Mouse (Mus musculus) midbrain, embryonic 15.5 days (tissue): ENCODE measurements around the gene Sfxn5. TPM values are rescaled to one million over a fixed set of nuclear protein-coding genes. Genes with fewer than 3 reads are reported as not detected.

Experiments used
- ATAC-seq: fragments of 200-750 bp; cut with Nextera tagmentation; replicated peaks from 2 replicates; pipeline ENCODE4 v1.8.0; 2017; ENCODE audit warnings: moderate TSS enrichment
- H3K27ac ChIP-seq: fragments of 300-500 bp; sonication (generic); 2 replicates; pipeline ENCODE4 v1.5.1; 2015; ENCODE audit warnings: mild to moderate bottlenecking, inconsistent platforms
- H3K27me3 ChIP-seq: fragments of 300-500 bp; sonication (generic); replicated peaks from 2 replicates; pipeline ENCODE4 v1.6.1; 2015; ENCODE audit warnings: inconsistent platforms
- H3K36me3 ChIP-seq: fragments of 300-500 bp; sonication (generic); replicated peaks from 2 replicates; pipeline ENCODE4 v1.6.1; 2015; ENCODE audit warnings: inconsistent platforms
- H3K4me1 ChIP-seq: fragments of 300-500 bp; sonication (generic); 2 replicates; pipeline ENCODE4 v1.6.1; 2015; ENCODE audit warnings: inconsistent platforms
- H3K4me2 ChIP-seq: fragments of 300-500 bp; sonication (generic); 2 replicates; pipeline ENCODE4 v1.6.1; 2015; ENCODE audit warnings: inconsistent platforms, mild to moderate bottlenecking, moderate library complexity
- H3K4me3 ChIP-seq: fragments of 300-500 bp; sonication (generic); 2 replicates; pipeline ENCODE4 v1.5.1; 2015; ENCODE audit warnings: mild to moderate bottlenecking, inconsistent platforms
- H3K9ac ChIP-seq: fragments of 300-500 bp; sonication (generic); 2 replicates; pipeline ENCODE4 v1.6.1; 2015; ENCODE audit warnings: mild to moderate bottlenecking, inconsistent platforms
- H3K9me3 ChIP-seq: fragments of 300-500 bp; sonication (generic); 2 replicates; pipeline ENCODE4 v1.6.1; 2016; ENCODE audit warnings: inconsistent platforms
- WGBS: fragments of 180-500 bp; shearing (Covaris S2); methylation state at CpG from one replicate; pipeline ENCODE4 v1.1.7; 2015; ENCODE audit warnings: mixed read lengths; 5-methylcytosine and 5-hydroxymethylcytosine counted together
- polyA plus RNA-seq: library from polyadenylated mRNA; unstranded; fragments of >200 nt; fragmentation: Nextera tagmentation; extraction: Ambion mirVana; gene quantifications from 2 replicates; pipeline ENCODE4 v1.2.1, GENCODE M21; 2015

The Sfxn5 gene
- polyA plus RNA-seq, 1 experiment from 2014 or later: 26.0 TPM

GRCm38 (mm10) chr6:85232836-85233623 lies 100.2 kb downstream of the Sfxn5 start:
- H3K4me2 ChIP-seq: no peak overlapping the region
- ATAC-seq: no peak
- no peaks in the 10 kb centered on the region for H3K9me3 ChIP-seq
- H3K4me1 ChIP-seq: no peaks in the 10 kb centered on the region; the same call in 1 of the 2 replicates
- WGBS: 43% methylated on average over 7 of the region's 7 CpGs
- no peaks in the 10 kb centered on the region for H3K27me3 ChIP-seq
- no peak overlapping the region for H3K9ac ChIP-seq
- no peak overlapping the region for H3K27ac ChIP-seq
- H3K36me3 ChIP-seq: no peaks in the 10 kb centered on the region
- H3K4me3 ChIP-seq: no peak overlapping the region

DNA sequence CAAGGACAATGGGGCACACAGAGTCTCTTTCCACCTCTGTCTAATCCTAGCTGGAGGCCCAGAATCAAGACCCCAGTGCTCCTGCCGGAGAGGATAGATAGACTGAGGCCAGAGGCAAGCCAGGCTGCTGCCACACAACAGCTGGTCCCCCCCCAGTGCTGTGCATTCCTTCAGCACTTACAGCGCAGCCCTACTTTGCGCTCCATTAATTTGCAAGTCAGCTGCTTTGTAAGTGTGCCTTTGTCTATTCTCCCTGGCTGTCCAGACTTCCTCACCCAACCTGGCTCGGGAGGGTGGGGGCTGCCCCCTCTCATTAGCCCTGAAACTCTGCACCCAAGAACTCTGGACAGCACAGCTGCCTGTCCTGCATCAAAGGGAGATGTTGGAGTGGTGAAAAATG lies 101.2 kb downstream of the Sfxn5 start:
- ATAC-seq: no peak
- 30% methylated on average over 4 of the region's 4 CpGs for WGBS

DNA sequence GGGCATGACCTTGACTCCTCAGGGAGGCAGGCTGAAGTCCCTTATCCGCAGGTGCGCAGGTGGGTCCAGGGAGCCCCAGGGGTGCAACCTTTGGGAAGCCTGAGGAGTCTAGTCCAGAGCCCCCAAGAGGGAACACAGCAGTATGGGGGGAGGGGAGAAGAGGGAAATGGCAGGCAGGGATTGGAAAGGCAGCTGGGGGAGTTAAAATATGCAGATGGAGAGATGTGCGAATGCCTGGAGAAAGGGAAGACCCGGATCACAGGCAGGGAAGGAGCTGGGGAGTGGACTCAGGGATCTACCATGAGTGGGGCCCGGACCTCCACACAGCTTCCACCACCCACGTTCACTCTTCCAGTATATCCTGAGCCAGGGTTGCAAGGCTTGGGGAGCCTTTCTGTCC lies 101.8 kb downstream of the Sfxn5 start:
- Histone ChIP-seq H3K36me3 (no peaks in the 10 kb centered on the region), H3K4me3 (no peak overlapping the region), H3K4me1 (no peaks in the 10 kb centered on the region; the same call in 1 of the 2 replicates), H3K9ac (no peak overlapping the region), H3K9me3 (no peaks in the 10 kb centered on the region), H3K27ac (no peak overlapping the region), H3K27me3 (no peaks in the 10 kb centered on the region), H3K4me2 (no peak overlapping the region)
- WGBS: 31% methylated on average over 6 of the region's 6 CpGs
- no peak for ATAC-seq

More for the DNA sequence above, 101.2 kb downstream of the Sfxn5 start:
- no peak overlapping the region for H3K4me2 ChIP-seq
- no peaks in the 10 kb centered on the region for H3K9me3 ChIP-seq
- no peaks in the 10 kb centered on the region for H3K27me3 ChIP-seq
- H3K36me3 ChIP-seq: no peaks in the 10 kb centered on the region
- no peak overlapping the region for H3K27ac ChIP-seq
- H3K9ac ChIP-seq: no peak overlapping the region
- no peak overlapping the region for H3K4me3 ChIP-seq
- H3K4me1 ChIP-seq: no peaks in the 10 kb centered on the region; the same call in 1 of the 2 replicates

- 86% methylated on average over 3 of the region's 3 CpGs for WGBS
- no peak overlapping the region for H3K27ac ChIP-seq
- no peaks in the 10 kb centered on the region for H3K9me3 ChIP-seq
- no peak for ATAC-seq
- H3K4me2 ChIP-seq: no peak overlapping the region
- no peak overlapping the region for H3K4me3 ChIP-seq
- H3K4me1 ChIP-seq: no peaks in the 10 kb centered on the region; the same call in 1 of the 2 replicates
- H3K27me3 ChIP-seq: no peaks in the 10 kb centered on the region
- H3K36me3 ChIP-seq: no peaks in the 10 kb centered on the region
- H3K9ac ChIP-seq: no peak overlapping the region
Measured at GRCm38 (mm10) chr6:85230762-85231161, 102.5 kb downstream of the Sfxn5 start.

DNA sequence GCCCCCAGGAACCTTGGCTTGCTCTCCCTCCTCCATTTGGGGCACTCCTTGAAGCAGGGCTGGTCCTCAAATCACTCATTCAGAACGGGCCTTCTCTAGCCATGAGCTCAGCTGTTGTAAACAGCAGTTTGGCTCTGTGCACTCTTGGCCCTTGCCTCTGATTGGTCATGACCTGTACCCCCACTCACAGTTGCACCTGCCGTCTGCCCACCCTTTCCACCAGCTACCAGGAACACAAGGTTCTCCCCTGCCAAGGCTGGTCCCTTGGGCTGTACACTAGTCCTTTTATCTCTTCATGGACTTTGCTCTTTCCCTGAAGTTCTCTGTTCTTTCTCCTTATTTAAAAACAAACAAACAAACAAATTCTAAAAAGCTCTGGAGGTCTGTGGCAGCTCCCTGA lies 105.7 kb downstream of the Sfxn5 start:
- Histone ChIP-seq H3K9ac (no peak overlapping the region), H3K27me3 (no peaks in the 10 kb centered on the region), H3K4me2 (no peak overlapping the region), H3K9me3 (no peaks in the 10 kb centered on the region), H3K4me1 (peaks cover 2% of the 10 kb centered on the region), H3K27ac (no peak overlapping the region), H3K4me3 (no peak overlapping the region), H3K36me3 (no peaks in the 10 kb centered on the region)
- 72% methylated on average over 2 of the region's 2 CpGs for WGBS
- ATAC-seq: no peak

DNA sequence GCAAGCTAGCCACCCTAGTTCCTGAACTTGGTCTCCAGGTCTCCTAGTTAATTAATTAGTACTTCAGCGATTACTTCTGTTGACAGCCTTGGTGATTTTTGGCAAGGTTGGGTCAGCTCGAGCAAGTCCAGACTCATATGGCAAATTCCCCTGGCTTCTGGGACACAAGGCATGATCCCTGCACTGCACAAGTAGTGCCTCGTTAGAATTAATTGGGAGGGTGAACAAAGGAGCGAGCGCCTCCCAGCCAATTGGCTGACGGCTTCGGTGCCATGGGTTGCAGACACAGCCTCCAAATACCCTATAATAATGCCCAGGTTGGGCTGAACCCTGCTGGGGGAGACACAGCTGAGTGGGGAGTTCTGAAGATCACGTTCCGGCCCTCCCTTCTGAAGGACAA lies 106.7 kb downstream of the Sfxn5 start:
- 72% methylated on average over 9 of the region's 9 CpGs for WGBS
- no peak overlapping the region for H3K4me3 ChIP-seq
- no peaks in the 10 kb centered on the region for H3K9me3 ChIP-seq
- H3K27ac ChIP-seq: no peak overlapping the region
- no peak overlapping the region for H3K4me2 ChIP-seq
- no peak for ATAC-seq
- H3K36me3 ChIP-seq: no peaks in the 10 kb centered on the region
- peaks cover 2% of the 10 kb centered on the region for H3K4me1 ChIP-seq
- no peaks in the 10 kb centered on the region for H3K27me3 ChIP-seq
- no peak overlapping the region for H3K9ac ChIP-seq

GRCm38 (mm10) chr6:85224442-85224891 lies 108.8 kb downstream of the Sfxn5 start:
- 26% methylated on average over 15 of the region's 15 CpGs for WGBS
- Histone ChIP-seq H3K27me3 (no peaks in the 10 kb centered on the region), H3K4me1 (peaks cover 2% of the 10 kb centered on the region; the same call in 1 of the 2 replicates), H3K9ac (no peak overlapping the region), H3K9me3 (no peaks in the 10 kb centered on the region), H3K4me2 (no peak overlapping the region), H3K4me3 (no peak overlapping the region), H3K27ac (no peak overlapping the region), H3K36me3 (no peaks in the 10 kb centered on the region)
- no peak for ATAC-seq

DNA sequence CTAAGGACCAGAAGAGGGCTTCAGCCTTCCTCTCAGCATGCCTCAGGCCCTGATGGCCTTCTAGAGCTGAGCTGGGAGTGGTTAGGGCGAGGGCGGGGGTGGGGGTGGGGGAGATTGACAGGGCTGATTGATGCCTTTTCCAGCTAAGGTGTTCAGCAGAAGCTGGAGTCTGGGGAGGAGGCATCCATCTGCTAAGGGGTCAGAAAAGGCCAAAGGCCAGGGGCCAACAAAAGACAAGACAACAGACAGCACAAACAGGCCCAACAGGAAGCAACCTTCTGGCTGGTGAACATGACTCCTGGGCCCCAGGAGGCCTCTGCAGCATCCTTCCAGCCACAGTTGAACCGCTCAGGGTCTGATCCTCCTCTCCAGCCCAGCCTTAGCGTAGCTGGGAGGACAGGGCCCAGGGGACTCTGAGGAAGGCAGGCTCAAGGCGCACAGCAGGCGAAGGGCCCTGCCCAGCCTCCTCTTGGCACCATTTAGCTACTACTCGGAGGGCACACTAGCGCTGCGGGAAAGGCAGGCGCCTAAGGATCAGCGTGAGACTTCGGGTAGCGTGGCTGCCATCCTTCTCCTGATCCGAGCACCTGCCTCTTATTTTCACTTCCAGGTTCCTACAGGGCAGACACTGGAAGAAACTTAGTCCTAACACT lies 109.6 kb downstream of the Sfxn5 start:
- H3K27me3 ChIP-seq: no peaks in the 10 kb centered on the region
- H3K9me3 ChIP-seq: no peaks in the 10 kb centered on the region
- no peaks in the 10 kb centered on the region for H3K36me3 ChIP-seq
- no peak overlapping the region for H3K4me2 ChIP-seq
- ATAC-seq: no peak
- no peak overlapping the region for H3K27ac ChIP-seq
- H3K4me3 ChIP-seq: no peak overlapping the region
- H3K4me1 ChIP-seq: peaks cover 2% of the 10 kb centered on the region; the same call in 1 of the 2 replicates
- H3K9ac ChIP-seq: no peak overlapping the region
- 38% methylated on average over 14 of the region's 14 CpGs for WGBS

DNA sequence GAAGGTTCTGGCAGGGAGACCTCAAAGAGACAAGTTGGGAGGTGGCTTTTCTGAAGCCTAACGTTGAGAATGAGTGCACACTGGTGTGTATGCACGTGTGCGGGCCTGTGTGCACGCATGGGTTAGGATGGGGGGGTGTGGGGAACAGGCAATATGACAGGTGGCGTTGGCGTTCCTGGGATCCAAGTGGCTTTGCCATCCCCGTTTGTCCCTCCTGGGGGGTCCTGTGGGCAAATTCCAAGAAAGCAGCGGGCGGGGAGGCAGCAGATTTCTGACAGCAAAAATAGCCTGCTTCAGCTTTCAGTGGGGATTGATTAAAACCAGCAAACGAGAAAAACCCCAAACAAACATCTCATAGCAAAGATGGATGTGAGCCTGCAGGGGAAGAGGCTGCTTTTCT lies 110.7 kb downstream of the Sfxn5 start:
- H3K27me3 ChIP-seq: no peaks in the 10 kb centered on the region
- no peak for ATAC-seq
- H3K4me2 ChIP-seq: no peak overlapping the region
- no peak overlapping the region for H3K4me3 ChIP-seq
- H3K36me3 ChIP-seq: no peaks in the 10 kb centered on the region
- no peak overlapping the region for H3K27ac ChIP-seq
- H3K9ac ChIP-seq: no peak overlapping the region
- 79% methylated on average over 10 of the region's 10 CpGs for WGBS
- H3K9me3 ChIP-seq: no peaks in the 10 kb centered on the region
- peaks cover 2% of the 10 kb centered on the region; the same call in 1 of the 2 replicates for H3K4me1 ChIP-seq

GRCm38 (mm10) chr6:85220917-85221316 lies 112.3 kb downstream of the Sfxn5 start:
- no peaks in the 10 kb centered on the region for H3K9me3 ChIP-seq
- H3K9ac ChIP-seq: no peak overlapping the region
- peaks cover 2% of the 10 kb centered on the region; the same call in 1 of the 2 replicates for H3K4me1 ChIP-seq
- no peaks in the 10 kb centered on the region for H3K27me3 ChIP-seq
- no peaks in the 10 kb centered on the region for H3K36me3 ChIP-seq
- 45% methylated on average over 4 of the region's 4 CpGs for WGBS
- no peak for ATAC-seq
- no peak overlapping the region for H3K4me2 ChIP-seq
- no peak overlapping the region for H3K4me3 ChIP-seq
- no peak overlapping the region for H3K27ac ChIP-seq

DNA sequence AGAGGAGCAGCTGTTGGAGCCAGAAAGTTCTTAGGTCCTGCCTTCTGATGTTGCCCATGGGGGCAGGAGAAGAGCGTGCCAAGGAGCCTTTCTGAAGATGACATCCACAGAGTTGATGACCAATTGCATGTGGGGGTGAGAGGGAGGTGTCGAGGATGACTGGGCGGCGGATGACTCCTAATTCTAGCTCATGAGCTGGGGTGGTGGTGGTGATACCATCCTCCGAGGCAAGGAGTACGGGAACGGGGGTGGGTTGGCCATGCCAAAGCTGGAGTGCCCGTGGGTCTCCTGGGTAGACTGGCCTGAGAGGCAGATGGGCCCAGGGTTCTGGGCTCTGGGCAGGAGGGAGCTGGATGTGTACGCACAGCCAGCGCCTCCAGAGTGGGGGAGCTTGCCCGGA lies 113.5 kb downstream of the Sfxn5 start:
- no peaks in the 10 kb centered on the region for H3K27me3 ChIP-seq
- no peak for ATAC-seq
- WGBS: 93% methylated on average over 11 of the region's 11 CpGs

GRCm38 (mm10) chr6:85218684-85219445 lies 114.4 kb downstream of the Sfxn5 start:
- 28% methylated on average over 5 of the region's 5 CpGs for WGBS
- H3K4me1 ChIP-seq: no peaks in the 10 kb centered on the region
- no peak overlapping the region for H3K4me2 ChIP-seq
- H3K4me3 ChIP-seq: no peak overlapping the region
- no peaks in the 10 kb centered on the region for H3K27me3 ChIP-seq
- no peaks in the 10 kb centered on the region for H3K9me3 ChIP-seq
- no peak overlapping the region for H3K9ac ChIP-seq
- H3K27ac ChIP-seq: no peak overlapping the region
- no peak for ATAC-seq
- H3K36me3 ChIP-seq: no peaks in the 10 kb centered on the region

More for the DNA sequence above, 113.5 kb downstream of the Sfxn5 start:
- no peak overlapping the region for H3K4me3 ChIP-seq
- no peak overlapping the region for H3K9ac ChIP-seq
- peaks cover 2% of the 10 kb centered on the region; the same call in 1 of the 2 replicates for H3K4me1 ChIP-seq
- H3K27ac ChIP-seq: no peak overlapping the region
- H3K9me3 ChIP-seq: no peaks in the 10 kb centered on the region
- no peak overlapping the region for H3K4me2 ChIP-seq
- no peaks in the 10 kb centered on the region for H3K36me3 ChIP-seq
